Comparison of ENCODE assay signal across 3 mouse cellular contexts in the genomic region with DNA sequence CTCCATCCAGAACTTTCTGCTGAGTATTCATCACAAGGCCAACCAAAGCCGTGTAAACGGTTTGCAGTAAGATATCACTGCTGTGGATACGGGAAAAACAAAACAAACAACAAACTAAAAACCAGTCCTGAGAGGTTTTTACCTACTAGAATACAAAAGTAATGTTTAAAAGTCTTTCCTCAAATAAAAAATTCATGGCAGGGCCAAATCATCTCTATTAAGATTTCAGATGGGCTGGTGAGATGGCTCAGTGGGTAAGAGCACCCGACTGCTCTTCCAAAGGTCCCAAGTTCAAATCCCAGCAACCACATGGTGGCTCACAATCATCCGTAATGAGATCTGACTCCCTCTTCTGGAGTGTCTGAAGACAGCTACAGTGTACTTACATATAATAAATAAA. TPM values are rescaled to one million over a fixed set of nuclear protein-coding genes. Genes with fewer than 3 reads are reported as not detected.
DNase-seq lines count a peak whose midpoint lies in the region; TF ChIP-seq lines count a peak whose summit lies in the region.
"Not testable (repeated sequence)": the region's sequence is repeated elsewhere in the genome, so short reads cannot be mapped to it uniquely, and the experiment has no call there.

No protein-coding gene starts in this region.

- not testable (repeated sequence) for H3K9me3 ChIP-seq in CH12.LX (replicated peaks; ENCODE audit: low read length); MEL (replicated peaks; ENCODE audit: insufficient read depth, low read length)

- not testable (repeated sequence) for TF ChIP-seq EP300 in CH12.LX (IDR thresholded peaks at IDR 0.05; ENCODE audit: low read length); MEL (IDR thresholded peaks at IDR 0.05; ENCODE audit: low read depth in 1 of 2, low read length in 2 of 2)

- peak overlapping the region; percentile 91 for H3K9ac ChIP-seq in CH12.LX (ENCODE audit: insufficient read depth, low read depth)
- H3K9ac ChIP-seq in MEL (ENCODE audit: control insufficient read depth, low read depth, low read length, poor library complexity, severe bottlenecking) = not testable (repeated sequence)

- H3K27ac ChIP-seq in CH12.LX (ENCODE audit: insufficient read depth, low read depth) = peak overlapping the region; percentile 69
- not testable (repeated sequence) for H3K27ac ChIP-seq in MEL (ENCODE audit: control insufficient read depth, low read depth, low read length)

- peak overlapping the region; percentile 49 to 82 (median 57) for H3K4me3 ChIP-seq in CH12.LX (replicated peaks in 1 of 3; ENCODE audit: low read depth in 2 of 3, low read length in 2 of 3, poor library complexity in 1 of 3)
- not testable (repeated sequence) for H3K4me3 ChIP-seq in MEL (ENCODE audit: control insufficient read depth in 1 of 2, insufficient read depth in 1 of 2, low read depth in 2 of 2, low read length in 2 of 2)

- in situ Hi-C loops in CH12.LX (cut with MboI; ENCODE audit: low pct_ligation_motif_present, low pct_unique_long_range_greater_than_20kb, low sequenced_read_pairs) = not testable (repeated sequence)

- H3K36me3 ChIP-seq in CH12.LX (replicated peaks in 1 of 2; ENCODE audit: control insufficient read depth in 1 of 2, insufficient read depth in 1 of 2, low read length in 1 of 2) = not testable (repeated sequence)
- peaks cover 0 to 16% of the 10 kb centered on the region in 2 experiments; a peak in 2 of 4 replicates for H3K36me3 ChIP-seq in MEL (ENCODE audit: control insufficient read depth in 1 of 2, insufficient read depth in 2 of 2, low read length in 2 of 2)

- not testable (repeated sequence) for TF ChIP-seq POLR2A in CH12.LX (IDR thresholded peaks at IDR 0.05; ENCODE audit: low read depth, low read length); MEL (IDR thresholded peaks at IDR 0.05; ENCODE audit: control insufficient read depth in 1 of 2, insufficient read depth in 1 of 2, low read depth in 1 of 2, low read length in 2 of 2, poor library complexity in 1 of 2)

- H3K4me1 ChIP-seq in CH12.LX (ENCODE audit: control insufficient read depth in 1 of 2, insufficient read depth in 2 of 2) = peaks cover 3 to 51% of the 10 kb centered on the region in 2 experiments
- H3K4me1 ChIP-seq in MEL (ENCODE audit: control insufficient read depth in 1 of 2, insufficient read depth in 2 of 2, low read length in 2 of 2) = peaks cover 11 to 16% of the 10 kb centered on the region in 2 experiments

- H3K27me3 ChIP-seq in CH12.LX (replicated peaks); MEL (ENCODE audit: control insufficient read depth in 1 of 2, insufficient read depth in 2 of 2, low read length in 2 of 2): not testable (repeated sequence)

- peaks cover 51% of the 10 kb centered on the region for H3K79me2 ChIP-seq in CH12.LX (replicated peaks; ENCODE audit: control insufficient read depth, extremely low read depth, insufficient read depth, poor library complexity, severe bottlenecking)
- not testable (repeated sequence) for H3K79me2 ChIP-seq in MEL (ENCODE audit: control insufficient read depth, insufficient read depth, low read length, poor library complexity)

- TF ChIP-seq RAD21 in CH12.LX (IDR thresholded peaks at IDR 0.05; ENCODE audit: low read depth, low read length); MEL (IDR thresholded peaks at IDR 0.05; ENCODE audit: low read depth, low read length): not testable (repeated sequence)

- not testable (repeated sequence) for TF ChIP-seq CTCF in CH12.LX (conservative IDR thresholded peaks at IDR 0.05 in 1 of 2, IDR thresholded peaks at IDR 0.05 in 1 of 2; ENCODE audit: low read depth in 2 of 2, low read length in 2 of 2); MEL (IDR thresholded peaks at IDR 0.05 in 2 of 3, conservative IDR thresholded peaks at IDR 0.05 in 1 of 3; ENCODE audit: control insufficient read depth in 1 of 3, insufficient read depth in 1 of 3, low read depth in 2 of 3, low read length in 3 of 3, poor library complexity in 1 of 3, severe bottlenecking in 1 of 3)

- dilution Hi-C loops in CH12.LX (cut with MboI; ENCODE audit: extremely low pct_ligation_motif_present, extremely low pct_unique_long_range_greater_than_20kb, low sequenced_read_pairs) = not testable (repeated sequence)

- DNase-seq in CH12.LX (ENCODE audit: extremely low read depth); MEL (ENCODE audit: low read depth, low spot score): not testable (repeated sequence)
- DNase-seq in induced T-regulatory cell, adult 2 months (ENCODE audit: low read depth) = peak; percentile 30

- H3K4me2 ChIP-seq in CH12.LX (ENCODE audit: insufficient read depth, low read depth, poor library complexity, severe bottlenecking) = peak overlapping the region; percentile 100

TF ChIP-seq in CH12.LX, 34 proteins besides CTCF, POLR2A, EP300 and RAD21:
- peak; percentile 87 for TF ChIP-seq TBP (conservative IDR thresholded peaks at IDR 0.05; ENCODE audit: low read depth, low read length)
- TF ChIP-seq MXI1 (IDR thresholded peaks at IDR 0.05; ENCODE audit: low read depth, low read length) = peak; percentile 5; the same call in 1 of the 2 replicates

TF ChIP-seq in MEL, 35 proteins besides CTCF, POLR2A, EP300 and RAD21:
- TF ChIP-seq TBP (IDR thresholded peaks at IDR 0.05; ENCODE audit: low read depth, low read length) = peak; percentile 73

RNA-seq across cellular contexts. Expression of gene Rel, which starts 3.4 kb away (rescaled TPM):
- total RNA-seq in CH12.LX (2012; rRNA removed) (21.5 and 28.4 TPM in 2 replicates), CH12.LX (2014; rRNA removed) (21.1 and 26.2 TPM in 2 replicates), MEL (2012; rRNA removed) (0.42 and 1.2 TPM in 2 replicates)
- polyA plus RNA-seq in CH12.LX (2012; ENCODE audit: insufficient read length, low read depth) (31.6 and 38.1 TPM in 2 replicates), MEL (2012; ENCODE audit: insufficient read depth in 1 of 2, insufficient read length in 2 of 2, low read depth in 1 of 2, low replicate concordance in 2 of 2, missing spikeins in 1 of 2) (1 to 10 TPM in 1 of 2 experiments, not detected in 1; 2.5 TPM)
